Mouse (Mus musculus) heart, postnatal 25 days (tissue): ENCODE data around the gene Mthfd2l. TPM values are rescaled to one million over a fixed set of nuclear protein-coding genes. Genes with fewer than 3 reads are reported as not detected.

ENCODE experiments used
- DNase-seq: peaks from one replicate; pipeline ENCODE4 v3.0.0; 2022; ENCODE audit warnings: low spot score
- intact Hi-C: fragments of 180-260 bp; cut with DNase I; formaldehyde crosslinking; loops from one replicate; pipeline ENCODE4 v1.15.1; 2025
- total RNA-seq, 2 experiments: library from RNA; stranded (reverse); gene quantifications; 2 replicates each; pipeline ENCODE4 v1.2.3; 2021

The Mthfd2l gene
- total RNA-seq, 2 experiments from 2014 or later = 10.3 to 12.6 TPM

- DNase-seq = no peak
These were observed 994 bp downstream of the Mthfd2l start for GRCm38 (mm10) chr5:90931911-90932310.

GRCm38 (mm10) chr5:90936706-90937105, 5.8 kb downstream of the Mthfd2l start:
- DNase-seq = no peak
- intact Hi-C loops = no loop called here

More at GRCm38 (mm10) chr5:90931911-90932310, 994 bp downstream of the Mthfd2l start:
- intact Hi-C loops = no loop called here

- no peak for DNase-seq
- intact Hi-C loops = no loop called here
These were observed 14.5 kb downstream of the Mthfd2l start for GRCm38 (mm10) chr5:90945453-90945852.

DNA sequence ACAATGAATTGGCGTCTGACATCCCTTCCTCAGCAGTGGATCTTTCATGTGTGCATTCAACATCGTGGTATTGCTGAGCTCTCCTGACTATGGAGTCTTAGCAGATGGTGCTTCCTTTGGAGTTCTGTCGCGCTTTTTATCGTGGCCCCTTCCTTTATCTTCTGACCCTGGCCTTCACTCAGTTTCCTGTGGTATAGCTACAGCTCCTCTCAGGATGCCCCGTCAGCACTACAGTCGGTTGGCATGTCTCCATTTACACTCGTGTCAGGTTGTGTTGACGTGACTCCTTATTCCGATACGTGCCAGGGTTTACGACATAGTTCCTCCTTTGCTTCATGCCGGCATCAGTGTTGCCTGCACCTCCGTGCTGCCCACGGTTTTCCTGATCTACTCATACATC, 18.6 kb downstream of the Mthfd2l start:
- no peak for DNase-seq
- intact Hi-C loops = no loop called here

- intact Hi-C loops = loop anchor here (1.0 kb wide), 1 partner anchor 357 kb away; no protein-coding TSS in a partner anchor
- no peak for DNase-seq
These were observed 20.6 kb downstream of the Mthfd2l start for GRCm38 (mm10) chr5:90951475-90951874.

DNA sequence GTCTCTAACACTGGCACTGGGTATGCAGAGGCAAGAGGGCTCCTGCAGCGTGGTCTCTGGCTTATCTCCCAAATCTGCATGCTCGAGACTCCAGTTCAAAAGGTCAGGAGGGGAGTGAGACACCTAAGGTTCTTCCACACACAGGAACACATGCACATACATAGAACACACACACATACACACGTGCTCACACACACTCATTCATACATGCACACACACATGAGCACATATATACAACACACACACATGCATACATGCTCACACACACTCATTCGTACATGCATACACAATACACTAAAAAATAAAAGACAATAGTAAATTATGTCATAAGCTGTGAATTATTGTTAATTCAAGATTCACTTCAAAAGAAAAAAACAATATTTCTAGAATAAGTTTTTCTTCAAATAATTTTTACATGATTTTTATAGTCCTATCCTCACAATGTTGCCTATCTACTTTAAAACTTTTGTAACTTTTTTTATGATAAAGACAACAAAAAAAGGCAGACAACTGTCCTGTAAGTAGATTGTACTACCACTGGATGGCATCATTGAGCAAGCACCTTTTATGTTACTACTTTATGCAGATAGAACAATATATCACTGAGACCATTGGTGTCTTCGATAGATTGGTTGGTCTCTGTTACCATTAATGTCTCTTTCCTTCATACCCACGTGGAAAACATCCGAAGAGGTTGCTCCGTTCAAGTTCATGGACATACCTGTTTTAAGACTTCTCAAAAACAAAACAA, 22.0 kb downstream of the Mthfd2l start:
- intact Hi-C loops = no loop called here
- DNase-seq = no peak

DNA sequence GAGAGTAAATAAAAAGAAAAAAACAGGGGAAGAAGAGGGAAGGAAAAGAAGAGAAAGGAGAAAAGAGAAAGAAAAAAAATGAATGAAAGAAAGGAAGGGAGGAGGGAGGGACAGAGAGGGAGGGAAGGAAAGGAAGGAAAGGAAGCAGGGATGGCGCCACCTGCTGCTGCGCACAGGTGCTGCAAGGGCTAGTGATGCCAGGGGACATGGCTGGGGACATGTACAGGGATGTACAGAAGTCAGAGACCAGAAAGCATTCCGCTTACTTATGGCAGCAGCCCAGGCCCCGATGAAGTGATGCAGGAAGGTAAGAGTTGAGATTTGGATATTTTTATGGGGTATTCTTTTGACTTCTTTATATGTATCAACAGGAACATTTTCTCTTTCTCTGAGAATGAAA, 33.4 kb downstream of the Mthfd2l start:
- intact Hi-C loops = no loop called here
- no peak for DNase-seq

DNA sequence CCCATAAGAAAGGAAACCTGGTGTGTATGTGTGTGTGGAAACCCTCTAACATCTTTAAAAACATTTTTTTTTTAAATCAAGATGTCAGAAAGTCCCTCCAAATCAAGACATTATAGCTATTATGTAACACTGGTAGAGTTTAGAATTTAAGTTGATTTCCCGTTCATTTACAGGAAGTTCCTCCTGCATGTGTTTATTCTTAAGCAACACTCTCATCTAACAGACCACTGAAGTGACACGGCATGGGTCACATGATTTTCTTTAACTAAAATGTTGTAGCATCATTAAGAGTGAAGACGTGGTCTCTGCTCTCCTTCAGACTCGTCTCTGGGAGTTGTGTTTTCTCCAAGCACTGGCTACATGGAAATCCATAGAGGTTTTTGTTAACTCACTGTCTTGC, 33.8 kb downstream of the Mthfd2l start:
- intact Hi-C loops = no loop called here
- no peak for DNase-seq

DNA sequence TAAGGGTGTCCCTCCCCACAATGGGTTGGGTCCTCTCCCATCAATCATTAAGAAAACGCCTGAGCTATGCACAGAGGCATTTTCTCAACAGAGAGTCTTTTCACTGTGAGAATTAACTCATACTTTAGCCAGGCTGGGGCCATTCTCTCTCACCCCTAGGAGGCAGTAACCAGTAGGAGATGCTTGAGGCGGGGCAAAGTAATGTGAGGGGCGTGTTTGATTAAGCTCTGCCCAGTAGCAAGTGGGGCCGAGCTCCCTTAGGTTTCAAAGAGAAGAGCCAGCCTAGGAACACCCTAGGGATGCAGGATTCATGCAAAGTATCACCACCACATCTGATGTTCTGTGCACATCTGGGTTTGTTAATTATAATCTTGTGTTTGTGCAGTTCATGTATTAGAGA, 34.5 kb downstream of the Mthfd2l start:
- no peak for DNase-seq
- intact Hi-C loops = no loop called here

- intact Hi-C loops = loop anchor here (2.0 to 10.0 kb wide), 2 partner anchors 218 to 332 kb away; no protein-coding TSS in a partner anchor
- DNase-seq = peak; percentile 36
These were observed 46.3 kb downstream of the Mthfd2l start for GRCm38 (mm10) chr5:90977244-90977643.

- no peak for DNase-seq
- intact Hi-C loops = no loop called here
These were observed 49.4 kb downstream of the Mthfd2l start for GRCm38 (mm10) chr5:90980297-90980696.

DNA sequence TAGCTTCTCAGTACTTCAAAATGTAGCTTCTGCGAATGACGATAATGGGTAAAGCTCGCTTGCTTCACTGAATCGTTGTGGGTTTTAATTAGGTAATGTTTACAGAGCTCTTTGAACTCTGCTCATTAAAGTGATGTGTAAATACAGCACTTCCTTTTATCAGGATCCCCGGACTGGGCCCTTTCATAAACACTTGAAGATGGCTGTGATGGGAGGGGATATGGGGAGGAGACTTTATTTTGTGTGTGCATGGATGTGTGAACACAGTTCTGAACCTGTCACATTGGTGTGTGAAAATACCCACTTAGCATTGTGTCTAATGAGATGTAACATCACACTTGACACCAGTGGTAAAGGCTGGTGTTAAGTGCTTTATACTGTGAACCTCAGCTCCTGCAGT, 56.7 kb downstream of the Mthfd2l start:
- DNase-seq = no peak
- intact Hi-C loops = no loop called here

- intact Hi-C loops = no loop called here
- DNase-seq = no peak
These were observed 57.2 kb downstream of the Mthfd2l start for GRCm38 (mm10) chr5:90988149-90988548.

GRCm38 (mm10) chr5:90988592-90988991, 57.7 kb downstream of the Mthfd2l start:
- DNase-seq = no peak
- intact Hi-C loops = no loop called here

GRCm38 (mm10) chr5:90999942-91000341, 69.0 kb downstream of the Mthfd2l start:
- DNase-seq = no peak
- intact Hi-C loops = no loop called here

DNA sequence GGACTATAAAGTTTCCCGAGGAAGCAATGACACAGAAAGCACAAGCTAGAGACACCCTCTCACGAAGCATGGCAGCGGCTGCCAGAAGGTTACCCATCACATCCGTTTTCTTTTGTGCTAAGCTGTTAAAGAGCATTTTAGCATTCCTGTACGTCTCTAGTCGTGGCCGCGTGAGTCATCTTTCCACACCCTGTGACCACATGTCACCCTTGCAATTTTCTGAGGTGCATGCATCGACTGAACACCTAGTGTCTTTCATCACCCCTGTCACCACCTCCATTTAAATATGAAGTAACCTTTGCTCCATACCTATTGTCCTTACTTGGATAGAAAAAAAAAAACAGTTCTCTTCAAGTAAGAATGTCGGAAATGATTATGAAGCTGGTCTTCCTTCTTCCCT, 84.3 kb downstream of the Mthfd2l start:
- DNase-seq = no peak
- intact Hi-C loops = no loop called here

GRCm38 (mm10) chr5:91023114-91023513, 92.2 kb downstream of the Mthfd2l start:
- intact Hi-C loops = no loop called here
- DNase-seq = no peak

- intact Hi-C loops = no loop called here
- no peak for DNase-seq
These were observed 96.2 kb downstream of the Mthfd2l start, which contains the start of gene Epgn for GRCm38 (mm10) chr5:91027164-91027563. Gene Epgn, plus strand, starts transcription at chr5:91027464.

- no peak for DNase-seq
- intact Hi-C loops = no loop called here
These were observed 96.9 kb downstream of the Mthfd2l start for GRCm38 (mm10) chr5:91027840-91028239.

GRCm38 (mm10) chr5:91030629-91031028, 99.7 kb downstream of the Mthfd2l start:
- intact Hi-C loops = no loop called here
- DNase-seq = no peak

- no peak for DNase-seq
- intact Hi-C loops = no loop called here
These were observed 104.4 kb downstream of the Mthfd2l start for GRCm38 (mm10) chr5:91035341-91035740.

GRCm38 (mm10) chr5:91036628-91037027, 105.7 kb downstream of the Mthfd2l start:
- intact Hi-C loops = no loop called here
- DNase-seq = peak; percentile 4
